Mouse (Mus musculus) brain, embryonic 14.5 days (tissue): ENCODE data around the gene Mitf.

Experiments used
- CTCF ChIP-seq: fragments of 200-500 bp; IDR thresholded peaks from 2 replicates; pipeline ENCODE4 v1.5.1; 2012; ENCODE audit warnings: inconsistent platforms, mild to moderate bottlenecking, moderate library complexity, borderline replicate concordance; ENCODE audit not compliant: insufficient read depth, insufficient read length; ENCODE audit errors: extremely low read depth
- POLR2A ChIP-seq: fragments of 200-500 bp; IDR thresholded peaks from 2 replicates; pipeline ENCODE4 v1.6.1; 2012; ENCODE audit warnings: mild to moderate bottlenecking, inconsistent platforms, borderline replicate concordance; ENCODE audit not compliant: poor library complexity, insufficient read depth, insufficient read length, severe bottlenecking; ENCODE audit errors: extremely low read depth

DNA sequence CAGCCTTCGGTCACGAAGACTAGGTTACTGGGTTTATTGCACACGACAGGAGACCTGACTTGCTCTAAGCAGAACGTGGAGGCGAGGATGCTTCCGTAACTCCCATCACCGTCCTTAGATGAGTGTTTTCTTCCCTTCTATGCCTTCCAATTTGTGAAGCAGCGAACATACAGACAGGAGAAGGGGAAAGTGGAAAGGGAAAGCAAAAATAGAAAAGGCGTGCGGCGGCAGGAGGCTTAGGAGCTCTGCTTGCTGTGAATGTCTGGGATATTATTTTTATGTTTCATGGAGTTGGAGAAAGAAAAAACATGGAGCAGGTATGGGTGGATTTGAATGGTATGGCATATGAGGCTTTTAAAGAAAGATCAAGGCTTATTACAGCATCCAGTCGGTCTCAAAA lies 186.7 kb downstream of the Mitf start:
- no peak for TF ChIP-seq CTCF
- no peak for TF ChIP-seq POLR2A
